Mouse (Mus musculus) liver, embryonic 15.5 days (tissue): ENCODE data around the gene Cped1. TPM values are rescaled to one million over a fixed set of nuclear protein-coding genes. Genes with fewer than 3 reads are reported as not detected.
"Not testable (repeated sequence)": the region's sequence is repeated elsewhere in the genome, so short reads cannot be mapped to it uniquely, and the experiment has no call there.

Experiments
- ATAC-seq: fragments of 200-750 bp; cut with Nextera tagmentation; 2 replicates; pipeline ENCODE4 v1.8.0; 2017; ENCODE audit warnings: moderate number of reproducible peaks, mild to moderate bottlenecking, moderate library complexity; ENCODE audit not compliant: insufficient read depth
- H3K27ac ChIP-seq: fragments of 300-500 bp; sonication (generic); replicated peaks from 2 replicates; pipeline ENCODE4 v1.5.1; 2015; ENCODE audit warnings: mild to moderate bottlenecking, inconsistent platforms
- H3K27me3 ChIP-seq: fragments of 300-500 bp; sonication (generic); 2 replicates; pipeline ENCODE4 v1.6.1; 2015; ENCODE audit warnings: mild to moderate bottlenecking, inconsistent platforms
- H3K36me3 ChIP-seq: fragments of 300-500 bp; sonication (generic); replicated peaks from 2 replicates; pipeline ENCODE4 v1.6.1; 2015; ENCODE audit warnings: moderate library complexity, mild to moderate bottlenecking, inconsistent platforms
- H3K4me1 ChIP-seq: fragments of 300-500 bp; sonication (generic); replicated peaks from 2 replicates; pipeline ENCODE4 v1.6.1; 2015; ENCODE audit warnings: inconsistent platforms
- H3K4me2 ChIP-seq: fragments of 300-500 bp; sonication (generic); 2 replicates; pipeline ENCODE4 v1.6.1; 2015; ENCODE audit warnings: moderate library complexity, mild to moderate bottlenecking, inconsistent platforms
- H3K4me3 ChIP-seq: fragments of 300-500 bp; sonication (generic); replicated peaks from 2 replicates; pipeline ENCODE4 v1.5.1; 2015; ENCODE audit warnings: mild to moderate bottlenecking, inconsistent platforms
- H3K9ac ChIP-seq: fragments of 300-500 bp; sonication (generic); 2 replicates; pipeline ENCODE4 v1.6.1; 2015; ENCODE audit warnings: moderate library complexity, mild to moderate bottlenecking, inconsistent platforms
- H3K9me3 ChIP-seq: fragments of 300-500 bp; sonication (generic); replicated peaks from 2 replicates; pipeline ENCODE4 v1.6.1; 2016; ENCODE audit warnings: inconsistent platforms
- WGBS: fragments of 180-500 bp; shearing (Covaris S2); methylation state at CpG from one replicate; pipeline ENCODE4 v1.1.7; 2015; ENCODE audit warnings: mixed read lengths; ENCODE audit not compliant: insufficient replicate concordance; 5-methylcytosine and 5-hydroxymethylcytosine counted together
- polyA plus RNA-seq: library from polyadenylated mRNA; unstranded; fragments of >200 nt; fragmentation: Nextera tagmentation; extraction: Ambion mirVana; gene quantifications from 2 replicates; pipeline ENCODE4 v1.2.1, GENCODE M21; 2015

The Cped1 gene
- polyA plus RNA-seq, 1 experiment from 2014 or later: 3.7 TPM

DNA sequence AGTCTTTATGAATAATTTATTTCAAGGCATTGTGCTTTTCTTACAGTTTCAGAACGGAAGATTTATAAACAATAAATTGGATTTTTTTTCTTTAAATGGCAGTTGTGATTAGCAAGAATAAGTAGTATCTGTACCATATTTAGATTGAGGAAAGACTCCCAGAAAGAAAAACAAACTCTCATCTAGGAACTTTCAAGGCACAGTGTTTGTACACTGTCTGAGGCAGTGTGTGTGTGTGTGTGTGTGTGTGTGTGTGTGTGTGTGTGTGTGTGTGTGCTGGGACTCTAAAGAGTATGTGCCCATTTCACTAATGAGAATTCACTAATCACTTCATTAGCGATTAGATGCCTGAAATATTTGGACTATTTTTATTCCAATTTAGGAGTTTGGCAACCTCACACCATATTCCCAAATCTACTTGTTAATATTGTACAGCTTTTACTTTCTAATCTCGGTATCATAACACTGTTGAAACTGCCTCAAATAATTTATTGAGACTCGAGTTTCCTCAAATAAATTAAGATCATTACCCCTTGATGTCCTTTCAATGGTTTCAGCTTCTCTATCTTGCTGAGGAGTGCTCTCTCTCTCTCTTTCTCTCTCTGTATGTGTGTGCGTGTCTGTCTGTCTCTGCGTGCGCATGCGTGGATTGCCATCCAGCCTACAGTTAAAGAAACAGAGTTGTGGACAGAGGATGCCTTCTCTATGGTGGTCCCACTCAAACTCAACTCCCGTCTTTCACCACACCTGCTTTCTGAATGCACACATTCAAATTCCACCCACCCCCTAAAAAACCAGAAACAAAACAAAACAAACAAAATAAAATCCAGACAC lies 41.3 kb downstream of the Cped1 start:
- Histone ChIP-seq H3K9ac (no peak overlapping the region), H3K36me3 (no peaks in the 10 kb centered on the region), H3K27me3 (no peaks in the 10 kb centered on the region), H3K4me1 (peaks cover 7% of the 10 kb centered on the region; the same call in 1 of the 2 replicates), H3K27ac (no peak overlapping the region), H3K4me3 (no peak overlapping the region), H3K4me2 (no peak overlapping the region), H3K9me3 (no peaks in the 10 kb centered on the region)
- ATAC-seq: no peak
- WGBS: 62% methylated on average over 9 of the region's 9 CpGs

DNA sequence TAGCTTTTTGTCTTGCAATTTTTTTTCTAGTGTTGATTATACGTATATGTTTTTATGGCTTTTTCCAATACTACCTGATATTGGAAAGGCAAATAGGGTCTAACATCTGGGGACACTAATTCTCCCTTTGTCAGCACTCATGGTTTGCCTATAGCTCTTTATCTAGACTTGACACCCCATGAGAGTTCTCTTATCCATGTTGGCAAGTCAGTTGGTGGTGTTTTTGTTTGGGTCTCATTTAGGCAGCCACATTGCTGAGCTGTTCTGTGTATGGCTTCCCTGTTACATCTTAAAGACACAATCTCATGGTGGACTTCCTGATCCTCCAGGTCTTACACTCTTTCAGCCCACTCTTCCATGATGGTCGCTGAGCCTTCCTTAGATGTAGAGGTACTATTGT lies 42.1 kb downstream of the Cped1 start:
- Histone ChIP-seq H3K36me3 (no peaks in the 10 kb centered on the region), H3K27me3 (no peaks in the 10 kb centered on the region), H3K27ac (no peak overlapping the region), H3K9me3 (no peaks in the 10 kb centered on the region), H3K4me2 (no peak overlapping the region), H3K9ac (no peak overlapping the region), H3K4me1 (peaks cover 7% of the 10 kb centered on the region; the same call in 1 of the 2 replicates), H3K4me3 (no peak overlapping the region)
- no peak for ATAC-seq
- 49% methylated on average over 2 of the region's 2 CpGs for WGBS

GRCm38 (mm10) chr6:22030381-22030780 lies 44.7 kb downstream of the Cped1 start:
- ATAC-seq: no peak
- Histone ChIP-seq H3K36me3 (no peaks in the 10 kb centered on the region), H3K9ac (no peak overlapping the region), H3K4me3 (no peak overlapping the region), H3K27me3 (no peaks in the 10 kb centered on the region), H3K9me3 (no peaks in the 10 kb centered on the region), H3K27ac (no peak overlapping the region), H3K4me2 (no peak overlapping the region), H3K4me1 (peaks cover 5% of the 10 kb centered on the region; the same call in 1 of the 2 replicates)
- WGBS: 67% methylated on average over 7 of the region's 7 CpGs

DNA sequence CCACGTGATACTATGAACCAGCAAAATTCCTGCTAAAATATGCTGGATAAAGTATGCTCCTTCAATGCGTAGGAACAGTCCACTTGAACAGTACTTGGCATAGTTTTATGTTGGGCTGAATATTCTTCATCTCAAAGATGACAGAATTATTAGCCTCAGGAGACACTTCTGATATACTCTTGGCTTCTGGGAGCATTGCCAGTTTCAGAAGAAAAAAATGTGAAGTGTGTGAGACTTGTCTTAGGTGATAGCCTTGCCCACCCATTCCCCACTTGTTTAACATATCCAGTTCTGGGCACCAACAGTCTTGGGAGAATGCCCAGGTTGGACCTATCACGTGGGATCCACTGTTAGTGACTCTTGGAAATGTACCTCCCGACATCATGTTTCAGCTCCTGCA lies 47.5 kb downstream of the Cped1 start:
- Histone ChIP-seq H3K27ac (no peak overlapping the region), H3K4me3 (no peak overlapping the region), H3K27me3 (no peaks in the 10 kb centered on the region), H3K4me1 (no peaks in the 10 kb centered on the region), H3K36me3 (no peaks in the 10 kb centered on the region), H3K9ac (no peak overlapping the region), H3K4me2 (no peak overlapping the region), H3K9me3 (no peaks in the 10 kb centered on the region)
- no peak for ATAC-seq
- 56% methylated on average over 4 of the region's 4 CpGs for WGBS

DNA sequence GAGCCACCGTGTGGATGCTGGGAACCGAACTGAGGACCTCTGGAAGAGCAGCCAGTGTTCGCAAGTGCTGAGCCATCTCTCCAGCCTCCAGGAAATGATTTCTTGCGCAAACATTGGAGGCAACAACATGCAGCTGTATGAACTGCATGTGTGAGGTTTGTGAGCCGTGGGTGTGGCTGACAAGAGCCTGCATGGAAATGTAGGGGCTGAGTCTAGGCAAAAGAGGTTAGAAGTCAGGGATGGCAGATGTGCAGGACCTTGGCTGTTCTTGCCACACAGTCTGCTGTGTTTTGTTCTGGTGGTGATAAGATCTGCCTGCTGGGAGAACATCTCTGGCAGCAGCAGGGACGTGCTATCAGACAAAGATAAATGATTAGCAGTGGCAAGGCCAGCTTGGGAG lies 49.7 kb downstream of the Cped1 start:
- no peaks in the 10 kb centered on the region for H3K36me3 ChIP-seq
- no peak for ATAC-seq
- no peaks in the 10 kb centered on the region for H3K4me1 ChIP-seq
- no peak overlapping the region for H3K4me3 ChIP-seq
- WGBS: 44% methylated on average over 6 of the region's 6 CpGs
- H3K27ac ChIP-seq: no peak overlapping the region
- H3K4me2 ChIP-seq: no peak overlapping the region
- no peaks in the 10 kb centered on the region for H3K9me3 ChIP-seq
- no peak overlapping the region for H3K9ac ChIP-seq
- H3K27me3 ChIP-seq: no peaks in the 10 kb centered on the region

GRCm38 (mm10) chr6:22035895-22036294 lies 50.2 kb downstream of the Cped1 start:
- Histone ChIP-seq H3K9ac (no peak overlapping the region), H3K9me3 (no peaks in the 10 kb centered on the region), H3K27ac (no peak overlapping the region), H3K36me3 (no peaks in the 10 kb centered on the region), H3K4me1 (no peaks in the 10 kb centered on the region), H3K4me3 (no peak overlapping the region), H3K4me2 (no peak overlapping the region), H3K27me3 (no peaks in the 10 kb centered on the region)
- WGBS: 65% methylated on average over 3 of the region's 3 CpGs
- no peak for ATAC-seq

DNA sequence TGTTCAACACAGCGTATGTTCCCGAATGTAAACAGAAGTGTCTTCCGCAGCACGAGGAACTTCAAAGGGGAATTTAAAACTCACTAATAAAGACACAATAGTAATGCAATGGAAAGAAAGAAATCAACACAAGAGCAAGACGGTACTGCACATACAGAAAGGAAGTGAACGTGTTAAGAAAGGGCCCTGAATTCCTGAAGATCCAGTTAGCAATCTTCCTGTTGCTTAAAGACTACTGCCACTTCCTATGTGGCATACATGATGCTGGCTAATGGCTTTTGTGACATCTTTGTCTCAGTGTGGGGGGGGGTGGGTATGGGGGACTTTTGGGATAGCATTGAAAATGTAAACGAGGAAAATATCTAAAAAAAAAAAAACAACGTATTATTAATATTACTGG lies 50.7 kb downstream of the Cped1 start:
- H3K27ac ChIP-seq: no peak overlapping the region
- no peak overlapping the region for H3K4me3 ChIP-seq
- no peaks in the 10 kb centered on the region for H3K4me1 ChIP-seq
- ATAC-seq: no peak
- no peak overlapping the region for H3K9ac ChIP-seq
- H3K36me3 ChIP-seq: no peaks in the 10 kb centered on the region
- H3K27me3 ChIP-seq: no peaks in the 10 kb centered on the region
- WGBS: 65% methylated on average over 8 of the region's 8 CpGs
- H3K4me2 ChIP-seq: no peak overlapping the region
- H3K9me3 ChIP-seq: no peaks in the 10 kb centered on the region

- no peak for ATAC-seq
- WGBS: 26% methylated on average over 1 of the region's 1 CpGs
- H3K9me3 ChIP-seq: no peaks in the 10 kb centered on the region
- no peak overlapping the region for H3K4me3 ChIP-seq
- H3K36me3 ChIP-seq: no peaks in the 10 kb centered on the region
- H3K4me2 ChIP-seq: no peak overlapping the region
- no peaks in the 10 kb centered on the region for H3K4me1 ChIP-seq
- no peaks in the 10 kb centered on the region for H3K27me3 ChIP-seq
- no peak overlapping the region for H3K9ac ChIP-seq
- H3K27ac ChIP-seq: no peak overlapping the region
Measured at GRCm38 (mm10) chr6:22036911-22037310, 51.2 kb downstream of the Cped1 start.

DNA sequence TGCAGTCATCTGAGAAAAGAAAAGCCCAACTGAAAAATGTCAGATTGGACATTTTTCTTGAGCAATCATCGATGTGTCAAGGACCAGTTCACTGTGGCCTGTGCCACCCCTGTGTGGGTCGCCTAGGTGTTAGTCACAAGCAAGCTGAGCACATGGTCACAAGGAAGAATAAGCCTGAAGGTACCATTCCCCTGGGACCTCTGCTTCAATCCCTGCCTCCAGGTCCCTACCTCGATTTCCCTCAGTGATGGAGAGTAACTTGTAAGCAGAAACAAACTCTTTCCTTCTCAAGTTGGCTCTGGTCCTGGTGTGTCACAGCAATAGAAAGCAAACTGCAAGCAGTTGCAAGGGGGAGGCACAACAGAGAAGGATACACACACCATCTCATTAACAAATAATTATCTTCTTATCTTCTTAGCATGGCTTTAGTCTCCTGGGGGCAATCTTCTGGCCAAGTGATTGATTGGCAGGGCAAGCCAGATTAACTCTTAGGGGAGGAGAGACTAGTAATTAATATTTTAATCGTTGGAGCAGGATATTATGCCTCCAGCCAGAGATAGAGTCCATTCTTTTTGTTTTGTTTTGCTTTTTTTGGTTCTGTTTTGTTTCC lies 51.8 kb downstream of the Cped1 start:
- H3K36me3 ChIP-seq: no peaks in the 10 kb centered on the region
- no peak overlapping the region for H3K27ac ChIP-seq
- WGBS: 38% methylated on average over 4 of the region's 4 CpGs
- no peak overlapping the region for H3K4me2 ChIP-seq
- H3K9ac ChIP-seq: no peak overlapping the region
- no peaks in the 10 kb centered on the region for H3K9me3 ChIP-seq
- H3K27me3 ChIP-seq: no peaks in the 10 kb centered on the region
- H3K4me3 ChIP-seq: no peak overlapping the region
- no peaks in the 10 kb centered on the region for H3K4me1 ChIP-seq
- ATAC-seq: no peak

GRCm38 (mm10) chr6:22039666-22040065 lies 54.0 kb downstream of the Cped1 start:
- not testable (repeated sequence) for H3K36me3 ChIP-seq, H3K4me1 ChIP-seq, ATAC-seq, H3K9ac ChIP-seq, H3K4me2 ChIP-seq, H3K27ac ChIP-seq, H3K27me3 ChIP-seq, H3K9me3 ChIP-seq, H3K4me3 ChIP-seq
- WGBS: 49% methylated on average over 7 of the region's 7 CpGs

DNA sequence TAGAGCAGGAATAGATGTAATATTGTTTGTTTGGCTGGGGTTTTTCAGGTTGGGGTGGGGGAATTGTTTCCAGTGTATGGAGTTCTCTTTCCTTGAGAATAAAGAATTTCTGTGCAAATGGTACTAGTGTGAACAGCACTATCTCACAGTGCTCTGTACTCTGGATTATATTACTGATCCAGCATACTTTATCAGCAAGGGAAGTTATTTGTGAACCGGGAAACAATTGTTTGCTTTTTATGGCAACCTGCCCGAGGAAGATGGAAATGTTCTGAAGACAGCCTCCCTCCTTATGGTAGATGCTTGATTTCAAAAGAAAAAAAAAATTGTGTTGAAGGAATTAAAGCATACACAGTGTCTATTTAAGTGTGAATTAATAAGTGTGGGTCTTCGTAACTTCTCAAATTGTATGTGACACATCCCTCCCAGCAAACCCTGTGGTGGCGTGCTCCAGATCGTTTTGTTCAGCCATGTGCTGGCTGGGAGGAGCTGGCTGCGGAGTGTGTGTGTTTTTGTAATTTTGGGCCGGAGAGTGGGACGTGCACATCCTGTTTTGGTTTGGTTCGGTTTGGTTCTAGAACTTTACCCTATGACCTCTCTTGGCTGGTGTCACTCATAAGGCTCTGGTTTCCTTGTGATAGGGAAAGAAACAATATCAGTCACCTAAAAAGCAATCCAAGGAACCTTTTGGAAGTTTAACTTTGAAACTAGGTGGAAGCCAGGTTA lies 59.3 kb downstream of the Cped1 start:
- Histone ChIP-seq H3K9me3 (no peaks in the 10 kb centered on the region), H3K4me3 (no peak overlapping the region), H3K4me2 (no peak overlapping the region), H3K4me1 (no peaks in the 10 kb centered on the region), H3K27ac (no peak overlapping the region), H3K36me3 (no peaks in the 10 kb centered on the region), H3K27me3 (no peaks in the 10 kb centered on the region), H3K9ac (no peak overlapping the region)
- ATAC-seq: no peak
- WGBS: 54% methylated on average over 9 of the region's 9 CpGs
